Mouse (Mus musculus): ENCODE measurements around the gene Ptprh. TPM values are rescaled to one million over a fixed set of nuclear protein-coding genes. Genes with fewer than 3 reads are reported as not detected.
"Not testable (repeated sequence)": the region's sequence is repeated elsewhere in the genome, so short reads cannot be mapped to it uniquely, and the experiment has no call there.

Ptprh gene
- polyA plus RNA-seq, 1 experiment from 2014 or later, result not detected

- no peaks in the 10 kb centered on the region for H3K36me3 ChIP-seq (replicated peaks; ENCODE audit: insufficient read depth, low read length)
- H3K4me1 ChIP-seq (ENCODE audit: insufficient read depth), result peaks cover 8% of the 10 kb centered on the region; the same call in 1 of the 2 replicates
- peak; percentile 41; the same call in 1 of the 2 replicates for TF ChIP-seq EP300 (IDR thresholded peaks at IDR 0.05; ENCODE audit: low read depth)
- TF ChIP-seq CTCF (IDR thresholded peaks at IDR 0.05; ENCODE audit: low read depth), result peak; percentile 81
- H3K4me3 ChIP-seq (ENCODE audit: low read depth, low read length), result peak overlapping the region; percentile 31
- peak overlapping the region; percentile 50; the same call in 1 of the 2 replicates for H3K9ac ChIP-seq (replicated peaks)
- ATAC-seq, result peak; percentile 90
- peak overlapping the region; percentile 64 for H3K4me2 ChIP-seq (ENCODE audit: low read depth, low read length)
- no peak overlapping the region; the same call in 1 of the 2 replicates for H3K27ac ChIP-seq (ENCODE audit: low read depth)
- peaks cover 5% of the 10 kb centered on the region for H3K27me3 ChIP-seq (ENCODE audit: insufficient read depth, low read length)
- no peaks in the 10 kb centered on the region for H3K9me3 ChIP-seq (ENCODE audit: low read length)
- DNase-seq, result peak; percentile 82
- 21% methylated on average over 40 of the region's 40 CpGs for WGBS (ENCODE audit: insufficient replicate concordance)
These were observed 77.2 kb downstream of the Ptprh start for GRCm38 (mm10) chr7:4526341-4527301.

GRCm38 (mm10) chr7:4524212-4524922, 79.5 kb downstream of the Ptprh start, which contains the start of gene Tnni3:
Tnni3 (minus strand) TSS chr7:4524229.
- H3K27ac ChIP-seq (ENCODE audit: low read depth); H3K9me3 ChIP-seq (ENCODE audit: low read length); H3K9ac ChIP-seq (replicated peaks); H3K4me3 ChIP-seq (ENCODE audit: low read depth, low read length); H3K4me2 ChIP-seq (ENCODE audit: low read depth, low read length); H3K36me3 ChIP-seq (replicated peaks; ENCODE audit: insufficient read depth, low read length): not testable (repeated sequence)
- Histone ChIP-seq H3K4me1 (ENCODE audit: insufficient read depth) (peaks cover 14% of the 10 kb centered on the region), H3K27me3 (ENCODE audit: insufficient read depth, low read length) (peaks cover 16% of the 10 kb centered on the region)
- ATAC-seq, result peak; percentile 59
- WGBS (ENCODE audit: insufficient replicate concordance), result 55% methylated on average over 15 of the region's 15 CpGs
- TF ChIP-seq CTCF (IDR thresholded peaks at IDR 0.05; ENCODE audit: low read depth), result peak; percentile 83
- DNase-seq, result peak; percentile 71

- Histone ChIP-seq H3K9ac (replicated peaks) (no peak overlapping the region), H3K36me3 (replicated peaks; ENCODE audit: insufficient read depth, low read length) (no peaks in the 10 kb centered on the region), H3K27me3 (ENCODE audit: insufficient read depth, low read length) (peaks cover 16% of the 10 kb centered on the region), H3K9me3 (ENCODE audit: low read length) (no peaks in the 10 kb centered on the region), H3K27ac (ENCODE audit: low read depth) (no peak overlapping the region), H3K4me1 (ENCODE audit: insufficient read depth) (peaks cover 14% of the 10 kb centered on the region), H3K4me2 (ENCODE audit: low read depth, low read length) (no peak overlapping the region), H3K4me3 (ENCODE audit: low read depth, low read length) (no peak overlapping the region)
- TF ChIP-seq CTCF (IDR thresholded peaks at IDR 0.05; ENCODE audit: low read depth) (no peak), EP300 (IDR thresholded peaks at IDR 0.05; ENCODE audit: low read depth) (no peak)
- no peak for DNase-seq
- ATAC-seq, result no peak
- WGBS (ENCODE audit: insufficient replicate concordance), result 82% methylated on average over 33 of the region's 33 CpGs
These were observed 80.4 kb downstream of the Ptprh start for GRCm38 (mm10) chr7:4523205-4524130.

GRCm38 (mm10) chr7:4522292-4522691, 81.5 kb downstream of the Ptprh start:
- DNase-seq (no peak), ATAC-seq (no peak)
- no peak overlapping the region for H3K4me3 ChIP-seq (ENCODE audit: low read depth, low read length)
- no peak overlapping the region for H3K4me2 ChIP-seq (ENCODE audit: low read depth, low read length)
- H3K27me3 ChIP-seq (ENCODE audit: insufficient read depth, low read length), result peaks cover 16% of the 10 kb centered on the region
- peaks cover 14% of the 10 kb centered on the region for H3K4me1 ChIP-seq (ENCODE audit: insufficient read depth)
- H3K27ac ChIP-seq (ENCODE audit: low read depth), result no peak overlapping the region
- no peak for TF ChIP-seq EP300 (IDR thresholded peaks at IDR 0.05; ENCODE audit: low read depth)
- TF ChIP-seq CTCF (IDR thresholded peaks at IDR 0.05; ENCODE audit: low read depth), result no peak
- H3K36me3 ChIP-seq (replicated peaks; ENCODE audit: insufficient read depth, low read length), result no peaks in the 10 kb centered on the region
- H3K9me3 ChIP-seq (ENCODE audit: low read length), result no peaks in the 10 kb centered on the region
- 63% methylated on average over 6 of the region's 6 CpGs for WGBS (ENCODE audit: insufficient replicate concordance)
- no peak overlapping the region for H3K9ac ChIP-seq (replicated peaks)

- ATAC-seq (no peak), DNase-seq (no peak)
- Histone ChIP-seq H3K36me3 (replicated peaks; ENCODE audit: insufficient read depth, low read length) (no peaks in the 10 kb centered on the region), H3K9me3 (ENCODE audit: low read length) (no peaks in the 10 kb centered on the region), H3K4me1 (ENCODE audit: insufficient read depth) (peaks cover 10% of the 10 kb centered on the region), H3K27me3 (ENCODE audit: insufficient read depth, low read length) (peaks cover 16% of the 10 kb centered on the region), H3K27ac (ENCODE audit: low read depth) (no peak overlapping the region), H3K9ac (replicated peaks) (no peak overlapping the region), H3K4me3 (ENCODE audit: low read depth, low read length) (no peak overlapping the region), H3K4me2 (ENCODE audit: low read depth, low read length) (peak overlapping the region; percentile 46)
- TF ChIP-seq CTCF (IDR thresholded peaks at IDR 0.05; ENCODE audit: low read depth), result 0 out of 2 replicates have a peak, but pooled peaks have one; percentile 12
- TF ChIP-seq EP300 (IDR thresholded peaks at IDR 0.05; ENCODE audit: low read depth), result no peak
- 37% methylated on average over 31 of the region's 32 CpGs for WGBS (ENCODE audit: insufficient replicate concordance)
These were observed 82.4 kb downstream of the Ptprh start for GRCm38 (mm10) chr7:4521231-4522003.

All from liver, postnatal 0 days (tissue).